Mouse (Mus musculus) forebrain, embryonic 14.5 days (tissue): ENCODE measurements around the gene Ncbp3. TPM values are rescaled to one million over a fixed set of nuclear protein-coding genes. Genes with fewer than 3 reads are reported as not detected.

Experiments
- ATAC-seq: fragments of 200-750 bp; cut with Nextera tagmentation; 2 replicates; pipeline ENCODE4 v1.8.0; 2017; ENCODE audit warnings: mild to moderate bottlenecking, moderate library complexity
- DNase-seq: peaks from one replicate; pipeline ENCODE4 v3.0.0-alpha.2; 2015; ENCODE audit warnings: low spot score
- H3K27ac ChIP-seq: fragments of 300-500 bp; sonication (generic); 2 replicates; pipeline ENCODE4 v1.5.1; 2014; ENCODE audit warnings: low read depth, mild to moderate bottlenecking, control low read depth, low read length, moderate library complexity
- H3K27me3 ChIP-seq: fragments of 300-500 bp; sonication (generic); replicated peaks from 2 replicates; pipeline ENCODE4 v1.6.1; 2014; ENCODE audit warnings: low read length, control low read depth, mixed read lengths; ENCODE audit not compliant: control insufficient read depth, insufficient read depth
- H3K36me3 ChIP-seq: fragments of 300-500 bp; sonication (generic); 2 replicates; pipeline ENCODE4 v1.6.1; 2014; ENCODE audit warnings: low read length, control low read depth; ENCODE audit not compliant: control insufficient read depth, insufficient read depth
- H3K4me1 ChIP-seq: fragments of 300-500 bp; sonication (generic); 2 replicates; pipeline ENCODE4 v1.6.1; 2014; ENCODE audit warnings: antibody characterized with exemption, low read length, control low read depth; ENCODE audit not compliant: control insufficient read depth, insufficient read depth
- H3K4me2 ChIP-seq: fragments of 300-500 bp; sonication (generic); 2 replicates; pipeline ENCODE4 v1.6.1; 2014; ENCODE audit warnings: mild to moderate bottlenecking, control low read depth, low read length
- H3K4me3 ChIP-seq: fragments of 300-500 bp; sonication (generic); 2 replicates; pipeline ENCODE4 v1.5.1; 2014; ENCODE audit warnings: low read depth, low read length, control low read depth
- H3K9ac ChIP-seq: fragments of 300-500 bp; sonication (generic); 2 replicates; pipeline ENCODE4 v1.6.1; 2014; ENCODE audit warnings: mild to moderate bottlenecking, low read length, control low read depth, moderate library complexity
- H3K9me3 ChIP-seq: fragments of 300-500 bp; sonication (generic); replicated peaks from 2 replicates; pipeline ENCODE4 v1.6.1; 2016; ENCODE audit warnings: low read length, control low read depth, mixed read lengths; ENCODE audit not compliant: control insufficient read depth
- WGBS: fragments of 180-500 bp; shearing (Covaris S2); extraction: QIAGEN DNeasy Blood & Tissue Kit; methylation state at CpG from one replicate; pipeline ENCODE4 v1.1.7; 2014; 5-methylcytosine and 5-hydroxymethylcytosine counted together
- polyA plus RNA-seq: library from polyadenylated mRNA; unstranded; fragments of >200 nt; fragmentation: Nextera tagmentation; extraction: Ambion mirVana; gene quantifications from 2 replicates; pipeline ENCODE4 v1.2.1, GENCODE M21; 2014

Ncbp3 gene
- polyA plus RNA-seq, 1 experiment from 2014 or later = 5.7 TPM

DNA sequence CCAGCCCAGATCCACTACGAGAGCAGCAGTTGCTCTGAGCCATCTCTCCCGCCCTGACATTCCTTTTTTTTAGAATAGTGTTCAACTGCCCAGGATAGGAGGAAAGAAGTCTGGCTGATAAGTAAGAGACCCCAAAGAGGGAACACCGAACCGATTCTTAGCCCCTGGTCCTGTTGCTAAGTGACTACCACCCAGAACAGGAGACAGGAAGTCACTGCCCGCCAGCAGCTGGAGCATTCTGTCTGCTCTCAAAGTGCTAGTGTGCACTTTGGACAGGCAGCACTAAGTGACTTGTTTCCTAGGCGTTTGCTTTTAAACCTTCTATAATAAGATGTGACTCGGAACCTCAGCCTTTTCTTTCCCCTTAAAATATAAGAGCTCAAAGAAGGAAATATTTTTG lies 37.8 kb downstream of the Ncbp3 start:
- H3K27me3 ChIP-seq = no peaks in the 10 kb centered on the region
- H3K9ac ChIP-seq = no peak overlapping the region
- H3K36me3 ChIP-seq = peaks cover 31% of the 10 kb centered on the region
- no peaks in the 10 kb centered on the region for H3K9me3 ChIP-seq
- DNase-seq = no peak
- 86% methylated on average over 7 of the region's 7 CpGs for WGBS
- ATAC-seq = no peak
- H3K27ac ChIP-seq = no peak overlapping the region
- no peak overlapping the region for H3K4me2 ChIP-seq
- H3K4me1 ChIP-seq = peaks cover 7% of the 10 kb centered on the region
- H3K4me3 ChIP-seq = no peak overlapping the region

DNA sequence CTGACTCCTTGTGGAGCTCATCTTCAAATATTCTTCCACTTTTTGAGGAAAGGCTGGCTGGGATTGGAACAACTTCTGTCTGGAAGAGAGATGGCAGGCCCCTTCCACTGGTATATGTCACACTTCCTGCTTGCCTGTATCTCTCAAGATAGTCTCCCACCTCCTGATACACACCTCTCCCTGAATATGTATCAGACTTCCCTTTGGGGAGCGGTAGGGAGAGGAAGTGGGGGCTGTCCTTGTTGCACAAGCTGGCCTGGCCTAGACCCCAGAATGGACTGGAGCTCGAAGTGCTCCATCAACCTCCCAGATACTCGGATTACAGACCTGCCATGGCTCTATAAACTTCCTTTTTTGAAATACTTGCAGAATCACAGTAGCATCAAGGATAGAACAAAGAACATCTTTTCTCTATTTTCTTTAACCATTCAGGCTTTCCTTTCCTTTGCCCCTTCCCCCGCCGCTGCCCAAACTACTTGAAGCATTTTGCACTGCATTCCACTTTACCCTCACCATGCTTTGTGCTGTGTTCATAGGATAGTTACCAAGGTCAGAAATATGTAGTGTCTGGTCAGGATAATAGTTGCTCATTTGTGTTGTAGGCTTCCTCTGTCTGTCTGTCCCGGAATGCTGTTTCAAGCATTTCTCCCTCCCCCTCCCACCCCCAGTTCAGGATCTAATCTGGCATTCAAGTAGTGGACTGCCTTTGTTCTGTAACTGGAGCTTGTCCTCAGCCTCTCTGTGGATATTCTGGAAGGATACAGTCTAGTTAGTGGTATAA lies 40.3 kb downstream of the Ncbp3 start:
- DNase-seq = no peak
- WGBS = 59% methylated on average over 6 of the region's 6 CpGs

DNA sequence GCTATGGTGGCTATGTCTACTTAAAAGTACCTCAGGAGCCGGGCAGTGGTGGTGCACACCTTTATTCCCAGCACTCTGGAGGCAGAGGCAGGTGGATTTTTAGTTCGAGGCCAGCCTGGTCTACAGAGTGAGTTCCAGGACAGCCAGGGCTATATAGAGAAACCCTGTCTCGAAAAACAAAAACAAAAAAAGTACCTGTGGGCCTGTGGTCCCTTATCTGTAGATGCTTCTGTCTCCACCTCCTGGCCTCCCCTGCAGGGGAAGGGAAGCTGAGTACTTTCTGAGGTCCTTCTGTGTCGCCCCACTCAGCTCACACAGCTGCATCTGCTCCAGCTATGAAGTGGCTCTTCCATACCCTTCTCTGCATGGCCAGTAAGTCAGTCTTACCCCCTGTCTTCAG lies 42.7 kb downstream of the Ncbp3 start, which contains the start of gene Itgae:
Gene Itgae (plus strand): TSS at position 301 of the 400 bp plus-strand sequence.
- 83% methylated on average over 4 of the region's 4 CpGs for WGBS
- Histone ChIP-seq H3K4me3 (no peak within 1 kb of the TSS), H3K9ac (no peak within 1 kb of the TSS), H3K4me2 (no peak within 1 kb of the TSS), H3K27ac (no peak within 1 kb of the TSS), H3K4me1 (no peaks in the 10 kb centered on the region), H3K36me3 (no peaks in the 10 kb centered on the region), H3K27me3 (no peaks in the 10 kb centered on the region), H3K9me3 (no peaks in the 10 kb centered on the region)
- DNase-seq = no peak
- ATAC-seq = no peak

More for the DNA sequence above, 40.3 kb downstream of the Ncbp3 start:
- no peak overlapping the region for H3K9ac ChIP-seq
- H3K4me2 ChIP-seq = no peak overlapping the region
- no peak for ATAC-seq
- peaks cover 7% of the 10 kb centered on the region for H3K4me1 ChIP-seq
- peaks cover 8% of the 10 kb centered on the region for H3K36me3 ChIP-seq
- H3K27ac ChIP-seq = no peak overlapping the region
- no peaks in the 10 kb centered on the region for H3K27me3 ChIP-seq
- no peaks in the 10 kb centered on the region for H3K9me3 ChIP-seq
- H3K4me3 ChIP-seq = no peak overlapping the region

DNA sequence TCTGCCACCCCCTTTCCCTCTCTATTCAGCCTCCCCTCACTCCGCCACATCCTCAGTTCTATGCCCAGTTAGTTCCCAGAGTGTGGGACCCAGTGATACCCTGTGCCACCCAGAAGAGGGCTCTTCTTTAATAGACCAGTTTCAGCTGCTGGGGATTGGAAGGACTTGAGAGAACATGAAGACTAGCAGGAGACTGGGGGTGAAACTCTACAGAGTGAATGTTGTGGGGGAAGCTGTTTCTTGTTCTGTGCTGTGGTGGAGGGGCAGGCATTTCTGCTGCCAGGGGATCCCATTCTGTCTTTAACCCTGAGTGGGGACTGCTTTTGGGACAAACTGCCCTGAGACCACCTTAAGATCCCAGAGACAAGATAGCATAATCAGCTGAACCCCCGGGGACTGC lies 43.2 kb downstream of the Ncbp3 start:
- Histone ChIP-seq H3K27ac (no peak overlapping the region), H3K9ac (no peak overlapping the region), H3K4me2 (no peak overlapping the region), H3K36me3 (no peaks in the 10 kb centered on the region), H3K4me1 (no peaks in the 10 kb centered on the region), H3K9me3 (no peaks in the 10 kb centered on the region), H3K4me3 (no peak overlapping the region), H3K27me3 (no peaks in the 10 kb centered on the region)
- no peak for ATAC-seq
- 80% methylated on average over 2 of the region's 2 CpGs for WGBS
- no peak for DNase-seq

GRCm38 (mm10) chr11:73092057-73092456 lies 44.5 kb downstream of the Ncbp3 start:
- H3K27me3 ChIP-seq = no peaks in the 10 kb centered on the region
- 76% methylated on average over 4 of the region's 4 CpGs for WGBS
- no peak overlapping the region for H3K4me2 ChIP-seq
- ATAC-seq = no peak
- H3K4me1 ChIP-seq = no peaks in the 10 kb centered on the region
- no peak overlapping the region for H3K27ac ChIP-seq
- no peak overlapping the region for H3K4me3 ChIP-seq
- no peak for DNase-seq
- H3K9ac ChIP-seq = no peak overlapping the region
- no peaks in the 10 kb centered on the region for H3K9me3 ChIP-seq
- no peaks in the 10 kb centered on the region for H3K36me3 ChIP-seq

- Histone ChIP-seq H3K4me1 (no peaks in the 10 kb centered on the region), H3K9me3 (no peaks in the 10 kb centered on the region), H3K9ac (no peak overlapping the region), H3K4me2 (no peak overlapping the region), H3K36me3 (no peaks in the 10 kb centered on the region), H3K27me3 (no peaks in the 10 kb centered on the region), H3K27ac (no peak overlapping the region), H3K4me3 (no peak overlapping the region)
- WGBS = 78% methylated on average over 7 of the region's 7 CpGs
- no peak for DNase-seq
- ATAC-seq = no peak
Observed at GRCm38 (mm10) chr11:73092877-73093276, 45.3 kb downstream of the Ncbp3 start.

- 78% methylated on average over 11 of the region's 11 CpGs for WGBS
Observed at GRCm38 (mm10) chr11:73094231-73094995, 46.8 kb downstream of the Ncbp3 start.

DNA sequence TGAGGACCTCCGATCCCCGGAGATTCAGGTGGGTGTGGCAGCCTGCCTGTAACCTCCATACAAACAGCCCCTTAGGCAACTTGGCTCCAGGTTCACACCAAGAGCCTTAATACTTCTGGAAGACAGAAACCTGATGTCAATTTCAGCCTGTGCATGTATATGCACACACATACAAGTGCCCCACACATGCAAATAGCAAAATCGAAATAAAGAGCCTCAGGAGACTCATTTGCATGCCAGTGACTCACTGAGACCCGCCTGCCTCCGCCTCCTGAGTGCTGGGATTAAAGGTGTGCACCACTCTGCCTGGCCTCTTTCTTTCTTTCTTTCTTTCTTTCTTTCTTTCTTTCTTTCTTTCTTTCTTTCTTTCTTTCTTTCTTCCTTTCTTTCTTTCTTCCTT lies 51.3 kb downstream of the Ncbp3 start:
- Histone ChIP-seq H3K27ac (no peak overlapping the region), H3K36me3 (no peaks in the 10 kb centered on the region), H3K4me1 (peaks cover 2% of the 10 kb centered on the region; the same call in 1 of the 2 replicates), H3K27me3 (no peaks in the 10 kb centered on the region), H3K4me3 (no peak overlapping the region), H3K9ac (no peak overlapping the region), H3K9me3 (no peaks in the 10 kb centered on the region), H3K4me2 (no peak overlapping the region)
- ATAC-seq (no peak), DNase-seq (peak; percentile 37)
- 36% methylated on average over 5 of the region's 5 CpGs for WGBS

More at GRCm38 (mm10) chr11:73094231-73094995, 46.8 kb downstream of the Ncbp3 start:
- no peaks in the 10 kb centered on the region for H3K36me3 ChIP-seq
- no peak overlapping the region for H3K27ac ChIP-seq
- H3K4me3 ChIP-seq = no peak overlapping the region
- no peaks in the 10 kb centered on the region for H3K9me3 ChIP-seq
- H3K4me2 ChIP-seq = no peak overlapping the region
- H3K9ac ChIP-seq = no peak overlapping the region
- no peaks in the 10 kb centered on the region for H3K4me1 ChIP-seq
- no peak for DNase-seq
- ATAC-seq = no peak
- no peaks in the 10 kb centered on the region for H3K27me3 ChIP-seq
